Mouse (Mus musculus) MEL (cell line): ENCODE measurements at regions not wholly inside any gene's neighbourhood (a gene's known extent, or its start where the extent isn't known, plus 50 kb on each side); places are given as distances from the start of the nearest gene placed in this dataset.

Experiments used
- DNase-seq: peaks from one replicate; pipeline ENCODE4 v3.0.0; 2011; ENCODE audit warnings: low read depth, low spot score
- H3K27ac ChIP-seq: 2 replicates; pipeline ENCODE4 v1.5.1; 2012; ENCODE audit warnings: low read depth, mild to moderate bottlenecking, control low read depth, low read length, moderate library complexity; ENCODE audit not compliant: control insufficient read depth
- H3K27me3 ChIP-seq, 2 experiments: fragments of 150-350 bp in 1 of 2; sonication (generic) in 1 of 2; 2 replicates each; pipeline ENCODE4 v1.6.1; 2012; ENCODE audit warnings: low read length in 2 of 2, mild to moderate bottlenecking in 2 of 2, improper control_type of control experiment in 1 of 2, moderate library complexity in 1 of 2; ENCODE audit not compliant: insufficient read depth in 2 of 2, control insufficient read depth in 1 of 2
- H3K36me3 ChIP-seq, 2 experiments: 2 replicates each; pipeline ENCODE4 v1.6.1; 2012 to 2014; ENCODE audit warnings: low read length in 2 of 2, improper control_type of control experiment in 1 of 2, inconsistent platforms in 1 of 2, mild to moderate bottlenecking in 1 of 2; ENCODE audit not compliant: insufficient read depth in 2 of 2, control insufficient read depth in 1 of 2
- H3K4me1 ChIP-seq, 2 experiments: fragments of 150-350 bp in 1 of 2; sonication (generic) in 1 of 2; 2 replicates each; pipeline ENCODE4 v1.6.1; 2012; ENCODE audit warnings: low read length in 2 of 2, improper control_type of control experiment in 1 of 2, mild to moderate bottlenecking in 1 of 2; ENCODE audit not compliant: insufficient read depth in 2 of 2, control insufficient read depth in 1 of 2
- H3K4me3 ChIP-seq, 2 experiments: fragments of 150-350 bp in 1 of 2; sonication (generic) in 1 of 2; 2 replicates each; pipeline ENCODE4 v1.5.1; 2012; ENCODE audit warnings: low read depth in 2 of 2, low read length in 2 of 2, mild to moderate bottlenecking in 2 of 2, moderate library complexity in 2 of 2, control low read depth in 1 of 2, improper control_type of control experiment in 1 of 2; ENCODE audit not compliant: control insufficient read depth in 1 of 2, insufficient read depth in 1 of 2
- H3K79me2 ChIP-seq: 2 replicates; pipeline ENCODE4 v1.6.1; 2012; ENCODE audit warnings: mild to moderate bottlenecking, low read length, moderate library complexity; ENCODE audit not compliant: control insufficient read depth, poor library complexity, insufficient read depth
- H3K9ac ChIP-seq: 2 replicates; pipeline ENCODE4 v1.6.1; 2012; ENCODE audit warnings: low read depth, mild to moderate bottlenecking, control low read depth, low read length, moderate library complexity; ENCODE audit not compliant: control insufficient read depth, poor library complexity, severe bottlenecking
- H3K9me3 ChIP-seq: fragments of 150-350 bp; sonication (generic); replicated peaks from 2 replicates; pipeline ENCODE4 v1.6.1; 2012; ENCODE audit warnings: mild to moderate bottlenecking, low read length, improper control_type of control experiment, moderate library complexity; ENCODE audit not compliant: insufficient read depth
- BHLHE40 ChIP-seq: IDR thresholded peaks from 2 replicates; pipeline ENCODE4 v1.6.1; 2012; ENCODE audit warnings: low read depth, mild to moderate bottlenecking, inconsistent platforms, low read length, improper control_type of control experiment, borderline replicate concordance
- E2F4 ChIP-seq: IDR thresholded peaks from 2 replicates; pipeline ENCODE4 v1.6.1; 2011; ENCODE audit warnings: low read depth, low read length, improper control_type of control experiment, borderline replicate concordance
- ETS1 ChIP-seq: IDR thresholded peaks from 2 replicates; pipeline ENCODE4 v1.6.1; 2012; ENCODE audit warnings: low read depth, mild to moderate bottlenecking, inconsistent platforms, low read length, improper control_type of control experiment, moderate library complexity
- GABPA ChIP-seq: IDR thresholded peaks from 2 replicates; pipeline ENCODE4 v1.6.1; 2012; ENCODE audit warnings: low read depth, mild to moderate bottlenecking, inconsistent platforms, low read length, improper control_type of control experiment, moderate library complexity
- JUND ChIP-seq: IDR thresholded peaks from 2 replicates; pipeline ENCODE4 v1.6.1; 2011; ENCODE audit warnings: low read depth, mild to moderate bottlenecking, improper control_type of control experiment, low read length
- KAT2A ChIP-seq: conservative IDR thresholded peaks from 2 replicates; pipeline ENCODE4 v1.6.1; 2012; ENCODE audit warnings: low read depth, low read length, improper control_type of control experiment, inconsistent platforms
- MAFK ChIP-seq: IDR thresholded peaks from 2 replicates; pipeline ENCODE4 v1.6.1; 2011; ENCODE audit warnings: low read depth, mild to moderate bottlenecking, low read length, improper control_type of control experiment, borderline replicate concordance
- MAX ChIP-seq: IDR thresholded peaks from 2 replicates; pipeline ENCODE4 v1.6.1; 2011; ENCODE audit warnings: low read length, improper control_type of control experiment
- MAZ ChIP-seq: IDR thresholded peaks from 2 replicates; pipeline ENCODE4 v1.6.1; 2012; ENCODE audit warnings: low read depth, mild to moderate bottlenecking, inconsistent platforms, low read length, improper control_type of control experiment
- MEF2A ChIP-seq: IDR thresholded peaks from 2 replicates; pipeline ENCODE4 v1.6.1; 2014; ENCODE audit warnings: low read depth, mild to moderate bottlenecking, inconsistent platforms, low read length, improper control_type of control experiment; ENCODE audit not compliant: poor library complexity, insufficient replicate concordance, severe bottlenecking; ENCODE audit errors: extremely low read depth
- NRF1 ChIP-seq: IDR thresholded peaks from 2 replicates; pipeline ENCODE4 v1.6.1; 2014; ENCODE audit warnings: low read depth, mild to moderate bottlenecking, inconsistent platforms, low read length, improper control_type of control experiment, moderate library complexity; ENCODE audit not compliant: poor library complexity, insufficient read depth, severe bottlenecking
- POLR2A ChIP-seq, 2 experiments: IDR thresholded peaks; 2 replicates each; pipeline ENCODE4 v1.6.1; 2011 to 2012; ENCODE audit warnings: low read length in 2 of 2, mild to moderate bottlenecking in 2 of 2, control low read depth in 1 of 2, improper control_type of control experiment in 1 of 2, low read depth in 1 of 2, moderate library complexity in 1 of 2; ENCODE audit not compliant: control insufficient read depth in 1 of 2, insufficient read depth in 1 of 2, poor library complexity in 1 of 2
- POLR2AphosphoS2 ChIP-seq: IDR thresholded peaks from 2 replicates; pipeline ENCODE4 v1.6.1; 2011; ENCODE audit warnings: low read length, improper control_type of control experiment
- POLR2AphosphoS5 ChIP-seq: IDR thresholded peaks from 2 replicates; pipeline ENCODE4 v1.6.1; 2012; ENCODE audit warnings: low read depth, borderline replicate concordance, mild to moderate bottlenecking, inconsistent platforms, low read length, moderate library complexity, mixed read lengths
- RCOR1 ChIP-seq: IDR thresholded peaks from 2 replicates; pipeline ENCODE4 v1.6.1; 2012; ENCODE audit warnings: low read depth, mild to moderate bottlenecking, inconsistent platforms, low read length, improper control_type of control experiment
- TAL1 ChIP-seq: IDR thresholded peaks from 2 replicates; pipeline ENCODE4 v1.6.1; 2012; ENCODE audit warnings: mild to moderate bottlenecking, inconsistent platforms, low read length, moderate library complexity, mixed read lengths
- TBP ChIP-seq: IDR thresholded peaks from 2 replicates; pipeline ENCODE4 v1.8.0; 2011; ENCODE audit warnings: low read depth, low read length, improper control_type of control experiment
- TCF12 ChIP-seq: IDR thresholded peaks from 2 replicates; pipeline ENCODE4 v1.6.1; 2014; ENCODE audit warnings: low read depth, mild to moderate bottlenecking, inconsistent platforms, low read length, improper control_type of control experiment, moderate library complexity
- UBTF ChIP-seq: IDR thresholded peaks from 2 replicates; pipeline ENCODE4 v1.6.1; 2012; ENCODE audit warnings: low read depth, mild to moderate bottlenecking, inconsistent platforms, low read length, improper control_type of control experiment, moderate library complexity, borderline replicate concordance; ENCODE audit not compliant: insufficient read depth
- USF1 ChIP-seq: IDR thresholded peaks from 2 replicates; pipeline ENCODE4 v1.6.1; 2014; ENCODE audit warnings: low read depth, mild to moderate bottlenecking, inconsistent platforms, low read length, improper control_type of control experiment, moderate library complexity
- ZC3H11A ChIP-seq: IDR thresholded peaks from 2 replicates; pipeline ENCODE4 v1.6.1; 2012; ENCODE audit warnings: low read depth, mild to moderate bottlenecking, inconsistent platforms, low read length, improper control_type of control experiment
- ZMIZ1 ChIP-seq: IDR thresholded peaks from 2 replicates; pipeline ENCODE4 v1.6.1; 2012; ENCODE audit warnings: low read depth, mild to moderate bottlenecking, inconsistent platforms, low read length, improper control_type of control experiment, moderate library complexity
- ZNF384 ChIP-seq: IDR thresholded peaks from 2 replicates; pipeline ENCODE4 v1.6.1; 2012; ENCODE audit warnings: low read depth, mild to moderate bottlenecking, inconsistent platforms, low read length, improper control_type of control experiment

GRCm38 (mm10) chr16:97252997-97253635 lies 82.6 kb upstream of the Dscam start:
- Histone ChIP-seq H3K27ac (no peak overlapping the region), H3K36me3 (no peaks in the 10 kb centered on the region), H3K4me3 (no peak overlapping the region), H3K79me2 (no peaks in the 10 kb centered on the region)
- TF ChIP-seq ZMIZ1 (no peak), USF1 (no peak), MAFK (no peak)
- TF ChIP-seq, all 39 proteins: peak for 0
- Histone ChIP-seq H3K27me3 (no peaks in the 10 kb centered on the region), H3K4me1 (no peaks in the 10 kb centered on the region), H3K9ac (no peak overlapping the region), H3K9me3 (no peaks in the 10 kb centered on the region)
- DNase-seq = no peak

- Histone ChIP-seq H3K4me1 (no peaks in the 10 kb centered on the region), H3K9ac (no peak overlapping the region), H3K4me3 (no peak overlapping the region), H3K27ac (no peak overlapping the region), H3K36me3 (no peaks in the 10 kb centered on the region), H3K9me3 (no peaks in the 10 kb centered on the region), H3K79me2 (no peaks in the 10 kb centered on the region), H3K27me3 (no peaks in the 10 kb centered on the region)
- DNase-seq = no peak
- TF ChIP-seq ZMIZ1 (no peak), TBP (no peak), POLR2A (IDR thresholded peaks at IDR 0.05; ENCODE audit: control insufficient read depth in 1 of 2, insufficient read depth in 1 of 2, low read depth in 1 of 2, low read length in 2 of 2, poor library complexity in 1 of 2) (no peak), MAFK (no peak), GABPA (no peak), USF1 (no peak), ZNF384 (no peak), KAT2A (no peak), RCOR1 (no peak), MAX (no peak), POLR2AphosphoS5 (no peak), ETS1 (no peak)
These were observed 88.3 kb upstream of the Dscam start for GRCm38 (mm10) chr16:97258821-97259220.

DNA sequence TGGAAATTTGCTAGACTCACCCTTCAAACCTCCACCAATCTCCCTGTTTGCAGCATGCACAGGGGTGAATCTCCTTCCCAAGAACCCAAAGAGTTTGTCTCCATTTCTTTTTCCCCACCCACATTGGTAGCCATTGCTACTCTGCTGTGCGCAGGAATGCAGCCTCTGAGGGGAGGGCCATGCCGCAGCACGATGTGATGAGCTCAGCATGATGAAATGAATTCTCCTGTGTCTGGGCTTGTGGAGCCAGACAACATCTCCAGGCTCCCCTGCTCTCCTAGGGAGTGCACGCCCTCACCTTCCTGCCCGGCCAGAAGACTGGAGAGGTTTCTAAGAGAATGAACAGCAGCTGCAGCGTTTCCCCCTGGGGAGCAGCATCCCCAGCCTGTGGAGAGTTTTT lies 92.9 kb upstream of the Dscam start:
- Histone ChIP-seq H3K27ac (no peak overlapping the region), H3K79me2 (no peaks in the 10 kb centered on the region)
- DNase-seq = no peak

More for the DNA sequence above, 92.9 kb upstream of the Dscam start:
- H3K4me3 ChIP-seq = no peak overlapping the region
- H3K9me3 ChIP-seq = no peaks in the 10 kb centered on the region
- TF ChIP-seq POLR2AphosphoS2 = no peak
- TF ChIP-seq MAFK = no peak
- no peak for TF ChIP-seq POLR2A (IDR thresholded peaks at IDR 0.05; ENCODE audit: control insufficient read depth in 1 of 2, insufficient read depth in 1 of 2, low read depth in 1 of 2, low read length in 2 of 2, poor library complexity in 1 of 2)
- TF ChIP-seq USF1 = no peak
- no peak for TF ChIP-seq BHLHE40
- TF ChIP-seq POLR2AphosphoS5 = no peak
- no peak for TF ChIP-seq MAZ
- no peak for TF ChIP-seq MEF2A
- TF ChIP-seq ZC3H11A = no peak
- no peak for TF ChIP-seq UBTF
- no peak for TF ChIP-seq JUND
- no peak for TF ChIP-seq ZNF384
- TF ChIP-seq E2F4 = no peak
- no peak for TF ChIP-seq TCF12
- TF ChIP-seq TAL1 = no peak
- no peak for TF ChIP-seq NRF1
- no peaks in the 10 kb centered on the region for H3K27me3 ChIP-seq
- H3K36me3 ChIP-seq = no peaks in the 10 kb centered on the region
- H3K4me1 ChIP-seq = no peaks in the 10 kb centered on the region
- no peak overlapping the region for H3K9ac ChIP-seq
